Mouse (Mus musculus) left cerebral cortex, adult 6 months (tissue): ENCODE measurements around the gene Pnrc1. TPM values are rescaled to one million over a fixed set of nuclear protein-coding genes. Genes with fewer than 3 reads are reported as not detected.

Source experiments
- long read RNA-seq, 2 experiments: library from polyadenylated mRNA; unstranded; transcript quantifications; one replicate each; pipeline ENCODE4 v2.0.0; 2019 to 2020
- polyA plus RNA-seq: library from polyadenylated mRNA; unstranded; fragments of <200 nt; fragmentation: Nextera tagmentation; gene quantifications from 2 replicates; pipeline ENCODE4 v1.2.3, GENCODE M21; 2021

Pnrc1 gene
- polyA plus RNA-seq, result 20.5 and 124 TPM in 2 replicates
- long read RNA-seq, experiment 1, transcript Pnrc1-201 (2 exons, 1,648 nt), result major isoform, 96 of 101 reads
- long read RNA-seq, experiment 1, partial matches to known transcripts, result 4 of 101 reads
- long read RNA-seq, experiment 1, other reads (novel, unspliced or antisense), result 0 of 101 reads
- long read RNA-seq, experiment 2, transcript Pnrc1-201 (2 exons, 1,648 nt), result major isoform, 16 of 31 reads
- long read RNA-seq, experiment 2, partial matches to known transcripts, result 10 of 31 reads
- long read RNA-seq, experiment 2, other reads (novel, unspliced or antisense), result 2 of 31 reads

DNA sequence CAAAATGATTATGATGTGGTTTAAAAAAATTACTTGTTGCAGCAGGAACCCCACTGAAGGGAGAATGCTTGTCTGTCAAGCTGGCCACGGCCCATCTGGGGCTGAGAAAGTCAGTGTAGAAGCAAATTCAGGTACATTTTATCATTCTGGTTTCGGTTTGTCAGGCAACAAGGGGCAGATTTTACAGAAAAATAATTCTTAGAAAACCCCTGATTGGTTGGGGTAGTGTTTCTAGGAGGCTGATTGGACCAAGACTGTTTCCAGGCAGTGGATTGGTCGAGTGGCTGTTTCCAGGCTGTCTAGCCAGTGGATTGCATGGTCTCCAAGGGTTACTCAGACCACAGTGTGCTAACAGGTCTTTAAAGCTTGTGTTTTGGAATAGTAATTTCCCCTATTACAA is at the start of gene Pnrc1:
TSS of gene Pnrc1 (minus strand) at position 162 of the 400 bp plus-strand sequence.

DNA sequence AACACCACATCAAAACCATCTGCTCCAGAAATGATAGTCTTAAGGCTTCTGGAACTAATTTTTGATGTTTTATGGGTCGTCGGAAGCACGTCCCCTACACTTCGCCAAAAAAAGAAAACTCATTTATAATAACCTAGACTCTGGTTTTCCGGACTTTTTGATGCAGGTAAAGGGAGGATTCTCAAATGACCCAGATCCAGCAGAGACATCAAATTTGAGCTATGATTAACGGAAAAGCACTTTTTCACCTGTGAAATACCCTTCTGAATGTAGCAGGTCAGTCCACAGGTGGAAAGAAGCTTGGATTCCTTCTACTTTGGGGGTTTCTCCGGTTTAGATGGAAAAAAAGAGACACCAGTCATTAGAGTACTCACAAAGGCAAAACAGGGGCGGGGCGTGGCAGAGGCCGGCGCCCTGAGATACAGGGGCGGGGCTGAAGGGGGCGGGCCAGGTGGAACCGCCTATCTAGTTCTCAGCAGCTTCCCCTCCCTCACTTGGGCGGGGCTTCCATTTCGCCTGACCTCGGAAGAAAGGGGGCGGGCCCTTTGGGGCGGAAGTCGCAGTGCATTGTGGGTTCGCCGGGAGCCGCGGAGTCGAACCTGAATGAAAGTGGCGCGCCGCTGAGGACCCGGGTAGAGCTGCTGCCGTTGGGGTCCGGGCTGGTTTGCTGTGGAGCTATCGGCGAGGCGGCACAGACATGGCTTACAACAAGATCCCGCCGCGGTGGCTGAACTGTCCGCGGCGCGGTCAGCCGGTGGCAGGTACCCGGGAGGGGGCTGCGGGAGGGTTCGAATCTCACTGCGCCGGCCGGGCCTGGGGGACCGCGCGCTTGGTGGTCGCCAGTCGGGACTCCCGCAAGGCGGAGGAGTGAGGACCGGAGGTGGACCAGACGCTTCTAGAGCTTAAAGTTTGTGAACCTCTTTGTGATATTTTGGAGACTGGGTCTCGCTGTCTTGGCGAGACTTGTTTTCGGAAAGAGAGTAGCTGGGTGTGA is 20.1 kb upstream of the Pnrc1 start, which contains the start of gene Rngtt:
TSS of gene Rngtt (plus strand) at position 548 of the 994 bp plus-strand sequence.

DNA sequence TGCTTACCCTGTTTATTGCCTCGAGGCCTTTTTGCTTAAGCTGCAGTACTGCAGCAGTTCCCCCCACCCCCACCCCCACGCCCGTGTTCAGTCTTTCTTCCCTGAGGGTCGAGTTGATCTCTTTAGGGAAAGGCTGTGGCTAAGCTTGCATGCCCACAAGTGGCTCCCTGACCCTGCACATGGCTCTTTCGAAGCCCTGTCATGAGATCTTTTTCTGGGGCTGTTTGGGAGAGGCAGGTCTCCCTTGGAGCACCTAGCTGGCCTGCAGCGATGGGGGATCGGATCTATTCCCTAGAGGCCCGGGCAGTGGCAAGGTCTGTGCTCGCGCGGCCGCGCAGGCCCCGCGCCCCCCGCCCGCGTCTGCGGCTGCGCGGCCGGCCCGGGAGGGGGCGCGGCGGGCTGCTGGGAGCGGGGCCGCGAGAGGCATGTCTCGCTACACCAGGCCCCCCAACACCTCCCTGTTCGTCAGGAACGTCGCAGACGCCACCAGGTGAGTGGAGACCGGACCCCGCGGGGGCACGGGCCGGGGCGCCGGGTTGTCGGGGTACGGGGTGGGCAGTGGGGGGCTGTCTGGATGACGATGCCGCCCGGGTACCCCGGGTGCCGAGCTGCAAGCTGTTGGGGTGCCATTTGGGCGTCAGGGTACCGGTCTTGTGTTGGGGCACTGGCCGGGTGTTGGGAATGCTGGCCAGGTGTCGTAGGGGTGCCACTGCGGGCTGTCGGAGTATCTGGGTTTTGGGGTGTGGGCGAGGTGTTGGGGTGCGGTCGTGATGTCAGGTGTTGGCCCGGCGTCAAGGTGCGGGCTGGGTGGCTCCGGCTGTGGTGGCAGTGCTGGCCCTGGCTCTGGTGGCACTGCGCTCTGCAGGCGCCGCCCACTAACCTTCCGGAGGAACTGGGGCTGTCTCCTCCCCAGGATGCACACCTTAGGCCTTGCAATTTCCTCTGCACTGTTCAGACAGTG is 80.8 kb downstream of the Pnrc1 start, which contains the start of gene Srsf12:
TSS of gene Srsf12 (plus strand) at position 111 of the 961 bp plus-strand sequence.

Other genes with a start within 250 kb of the Pnrc1 start
- 0.83 and 0.87 TPM in 2 replicates for gene Gabrr2, start 227.2 kb downstream of the Pnrc1 start, polyA plus RNA-seq
- 0.09 TPM in 1 of 2 replicates, not detected in the other for gene Gabrr1, start 157.6 kb downstream of the Pnrc1 start, polyA plus RNA-seq
- gene Pm20d2, start 100.4 kb downstream of the Pnrc1 start, polyA plus RNA-seq, result 0.72 and 3.0 TPM in 2 replicates
- gene Srsf12, start 81.2 kb downstream of the Pnrc1 start, polyA plus RNA-seq, result 14.6 and 23.3 TPM in 2 replicates
- 9.1 and 13.5 TPM in 2 replicates for gene Rngtt, start 20.1 kb upstream of the Pnrc1 start, polyA plus RNA-seq